Mouse (Mus musculus) common myeloid progenitor, adult 5-6 weeks (primary cell): ENCODE measurements around the gene Elk4. TPM values are rescaled to one million over a fixed set of nuclear protein-coding genes. Genes with fewer than 3 reads are reported as not detected.

Source experiments
- ATAC-seq: replicated peaks from 2 replicates; pipeline ENCODE4 v1.8.0; 2016; ENCODE audit warnings: low read depth, mild to moderate bottlenecking, moderate TSS enrichment, inconsistent platforms; ENCODE audit not compliant: poor library complexity, severe bottlenecking
- total RNA-seq: library from RNA; stranded (forward); fragments of 200-1000, 187-1606 nt; gene quantifications from 2 replicates; pipeline ENCODE4 v1.2.3, GENCODE M21; 2017

The Elk4 gene
- total RNA-seq, 1 experiment from 2014 or later, result 112 TPM

GRCm38 (mm10) chr1:131982907-131983306 is 24.5 kb upstream of the Elk4 start:
- peak; percentile 82 for ATAC-seq

GRCm38 (mm10) chr1:131983806-131984205 is 23.6 kb upstream of the Elk4 start:
- ATAC-seq, result no peak

DNA sequence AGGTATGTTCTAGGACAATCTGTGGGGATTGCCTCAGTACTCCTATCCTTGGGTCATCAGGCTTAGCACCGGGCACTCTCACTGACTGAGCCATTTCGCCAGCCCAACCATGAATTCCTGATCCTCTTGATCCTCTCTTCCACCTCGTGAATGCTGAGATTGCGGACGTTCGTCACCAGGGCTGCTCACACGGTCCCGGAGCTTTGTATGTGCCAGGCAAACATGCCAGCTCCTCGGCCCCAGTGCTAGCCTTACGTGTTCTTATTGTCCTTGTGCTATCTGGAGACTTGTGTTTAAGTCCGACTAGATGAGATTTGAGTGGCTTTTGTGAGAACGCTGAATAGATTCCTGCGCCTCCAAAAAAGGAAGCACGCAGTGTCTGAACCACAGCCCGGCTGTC is 20.0 kb upstream of the Elk4 start:
- no peak for ATAC-seq

- no peak for ATAC-seq
These were observed 17.9 kb upstream of the Elk4 start for GRCm38 (mm10) chr1:131989476-131989875.

GRCm38 (mm10) chr1:131990083-131990760 is 17.2 kb upstream of the Elk4 start:
- no peak for ATAC-seq

GRCm38 (mm10) chr1:131992561-131993001 is 14.8 kb upstream of the Elk4 start:
- ATAC-seq, result no peak

- peak; percentile 55 for ATAC-seq
These were observed 14.0 kb upstream of the Elk4 start for GRCm38 (mm10) chr1:131993169-131994040.

DNA sequence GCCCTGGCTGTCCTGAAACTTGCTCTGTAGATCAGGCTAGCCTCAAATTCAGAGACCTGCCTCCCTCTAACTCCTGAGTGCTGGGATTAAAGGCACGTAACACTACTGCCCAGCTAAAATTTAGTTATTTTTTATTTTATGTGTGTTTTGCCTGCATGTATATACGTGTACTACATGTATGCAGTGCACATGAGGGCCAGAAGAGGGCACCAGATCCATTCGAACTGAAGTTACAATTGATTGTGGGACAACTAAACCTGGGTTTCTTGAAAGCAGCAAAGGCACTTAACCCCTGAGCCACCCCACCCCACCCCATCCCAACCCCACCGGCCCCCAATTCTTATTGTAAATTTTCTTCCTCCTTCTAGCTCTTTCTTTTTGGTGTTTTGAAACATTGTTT is 12.3 kb upstream of the Elk4 start:
- ATAC-seq, result peak; percentile 62; the same call in 1 of the 2 replicates

DNA sequence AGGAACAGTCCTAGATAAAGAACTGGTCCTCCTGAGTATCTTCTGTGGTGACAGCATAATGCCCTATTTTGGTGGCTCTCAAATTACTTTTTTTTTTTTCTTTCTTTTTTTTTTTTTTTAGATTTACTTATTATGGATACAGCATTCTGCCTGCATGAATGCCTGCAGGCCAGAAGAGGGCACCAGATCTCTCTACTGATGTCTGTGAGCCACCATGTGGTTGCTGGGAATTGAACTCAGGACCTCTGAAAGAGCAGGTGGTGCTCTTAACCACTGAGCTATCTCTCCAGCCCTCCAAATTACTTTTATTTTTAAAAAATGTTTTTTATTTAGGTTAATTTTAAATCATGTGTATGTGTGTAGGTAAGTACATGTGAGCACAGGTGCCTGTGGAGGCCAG is 6.9 kb upstream of the Elk4 start:
- no peak for ATAC-seq

DNA sequence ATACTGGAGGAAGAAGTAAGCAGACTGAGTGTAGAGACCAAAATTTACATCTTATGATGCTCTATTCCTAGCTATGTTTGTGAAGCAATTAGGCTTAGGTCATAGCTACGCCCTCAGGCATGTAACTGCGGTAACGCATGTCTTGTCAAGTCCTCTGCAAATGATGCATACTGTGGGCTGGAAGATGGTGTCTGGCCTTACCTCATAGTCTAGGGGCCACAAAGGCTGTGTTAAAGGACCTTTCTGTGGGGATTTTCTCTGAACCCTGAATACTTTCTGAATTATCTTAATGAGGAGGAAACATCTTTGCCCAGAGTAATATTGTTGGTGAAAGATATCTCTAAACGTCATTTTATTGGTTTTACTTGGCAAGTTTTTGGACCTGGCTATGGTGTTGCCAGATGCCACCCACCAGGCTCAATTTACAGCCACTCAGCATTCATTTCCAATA is 5.5 kb upstream of the Elk4 start:
- peak; percentile 88 for ATAC-seq

- ATAC-seq, result no peak
These were observed 4.3 kb upstream of the Elk4 start for GRCm38 (mm10) chr1:132003111-132003510.

- ATAC-seq, result no peak
These were observed 3.6 kb upstream of the Elk4 start for GRCm38 (mm10) chr1:132003817-132004216.

DNA sequence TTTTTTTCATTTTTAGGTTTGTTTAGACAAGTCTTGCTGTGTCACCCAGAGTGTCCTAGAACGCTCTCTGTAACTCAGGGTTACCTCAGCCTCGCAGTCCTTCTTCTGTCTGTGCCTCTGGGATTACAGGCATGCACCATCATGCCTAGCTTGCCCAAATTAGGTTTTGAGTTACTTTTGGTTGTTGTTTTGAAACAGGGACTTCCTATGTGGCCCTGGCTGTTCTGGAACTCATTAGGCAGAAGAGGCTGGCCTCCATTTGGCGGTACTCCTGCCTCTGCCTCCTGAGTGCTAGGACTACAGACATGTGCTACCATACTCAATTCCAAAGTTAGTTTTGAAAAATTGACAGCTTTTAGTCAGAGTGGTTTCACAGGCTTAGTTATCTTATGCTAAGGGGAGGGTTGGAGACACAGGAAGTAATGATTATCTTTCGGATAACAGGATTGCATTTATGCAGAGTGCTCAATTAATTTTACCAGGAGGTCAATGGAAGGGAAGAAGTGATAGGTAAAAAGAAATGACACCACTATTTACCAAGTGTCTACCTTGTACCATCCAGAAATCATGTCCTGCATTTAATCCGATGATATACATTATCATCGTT is 2.7 kb upstream of the Elk4 start:
- no peak for ATAC-seq

- ATAC-seq, result no peak
These were observed 1.9 kb upstream of the Elk4 start for GRCm38 (mm10) chr1:132005466-132005865.

DNA sequence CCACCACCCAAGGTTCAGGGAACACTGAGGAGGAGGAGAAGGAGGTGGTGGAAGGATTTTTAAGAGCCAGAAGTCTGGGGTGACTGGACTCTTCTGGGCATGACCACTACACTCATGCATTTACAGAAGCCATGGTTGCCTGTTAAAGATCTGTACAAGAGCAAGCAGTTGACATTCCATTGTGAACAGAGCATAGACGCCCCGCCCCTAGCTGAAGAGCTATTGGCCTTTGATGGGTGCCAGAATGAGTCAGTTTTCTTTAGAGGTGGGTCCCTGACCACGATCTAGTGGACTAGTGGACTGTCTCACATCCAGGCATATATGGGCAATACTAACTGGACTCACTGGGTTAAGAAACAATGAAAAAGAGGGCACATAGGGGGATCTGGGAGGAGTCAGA is 1.4 kb upstream of the Elk4 start:
- ATAC-seq, result no peak

DNA sequence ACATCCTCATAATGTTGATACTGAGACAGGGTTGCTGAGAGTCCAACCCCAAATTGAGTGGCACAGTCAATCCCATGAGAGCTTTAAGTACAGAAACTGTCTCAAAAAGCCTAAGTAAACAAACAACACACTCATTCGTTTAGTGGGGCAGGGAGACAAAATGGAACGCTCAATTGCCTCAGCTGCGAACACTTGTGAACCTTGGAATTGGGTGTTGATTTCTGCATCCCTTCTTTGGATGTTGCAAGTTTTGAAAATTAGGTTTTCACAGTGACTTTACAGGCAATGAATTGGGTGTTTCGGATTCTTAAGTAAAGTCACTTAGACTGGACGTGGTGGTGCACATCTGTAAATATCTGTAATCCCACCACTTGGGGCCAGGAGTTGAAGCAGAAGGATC is 686 bp upstream of the Elk4 start:
- no peak for ATAC-seq

- peak; percentile 56 for ATAC-seq
These were observed 721 bp downstream of the Elk4 start for GRCm38 (mm10) chr1:132007828-132008827.

GRCm38 (mm10) chr1:132008881-132009644 is 1.7 kb downstream of the Elk4 start:
- no peak for ATAC-seq
